Mouse (Mus musculus) intestine, embryonic 16.5 days (tissue): ENCODE measurements around the gene Cdh13. TPM values are rescaled to one million over a fixed set of nuclear protein-coding genes. Genes with fewer than 3 reads are reported as not detected.

ENCODE experiments used
- ATAC-seq: fragments of 200-750 bp; cut with Nextera tagmentation; 2 replicates; pipeline ENCODE4 v1.8.0; 2017; ENCODE audit warnings: moderate TSS enrichment, moderate library complexity
- H3K27ac ChIP-seq: fragments of 300-500 bp; sonication (generic); 2 replicates; pipeline ENCODE4 v1.5.1; 2014; ENCODE audit warnings: mild to moderate bottlenecking, low read length
- H3K27me3 ChIP-seq: fragments of 300-500 bp; sonication (generic); replicated peaks from 2 replicates; pipeline ENCODE4 v1.6.1; 2014; ENCODE audit warnings: low read length, control low read depth, mixed read lengths; ENCODE audit not compliant: control insufficient read depth, insufficient read depth
- H3K36me3 ChIP-seq: fragments of 300-500 bp; sonication (generic); 2 replicates; pipeline ENCODE4 v1.6.1; 2014; ENCODE audit warnings: low read length, control low read depth; ENCODE audit not compliant: control insufficient read depth, insufficient read depth
- H3K4me1 ChIP-seq: fragments of 300-500 bp; sonication (generic); 2 replicates; pipeline ENCODE4 v1.6.1; 2014; ENCODE audit warnings: low read length, control low read depth, mixed read lengths; ENCODE audit not compliant: control insufficient read depth, insufficient read depth
- H3K4me2 ChIP-seq: fragments of 300-500 bp; sonication (generic); 2 replicates; pipeline ENCODE4 v1.6.1; 2014; ENCODE audit warnings: low read depth, low read length, control low read depth
- H3K4me3 ChIP-seq: fragments of 300-500 bp; sonication (generic); 2 replicates; pipeline ENCODE4 v1.5.1; 2014; ENCODE audit warnings: mild to moderate bottlenecking, low read length
- H3K9ac ChIP-seq: fragments of 300-500 bp; sonication (generic); 2 replicates; pipeline ENCODE4 v1.6.1; 2014; ENCODE audit warnings: low read depth, low read length
- H3K9me3 ChIP-seq: fragments of 300-500 bp; sonication (generic); 2 replicates; pipeline ENCODE4 v1.6.1; 2016; ENCODE audit warnings: low read length, control low read depth; ENCODE audit not compliant: control insufficient read depth
- WGBS: fragments of 180-500 bp; shearing (Covaris S2); extraction: QIAGEN DNeasy Blood & Tissue Kit; methylation state at CpG from one replicate; pipeline ENCODE4 v1.1.7; 2014; 5-methylcytosine and 5-hydroxymethylcytosine counted together
- polyA plus RNA-seq: library from polyadenylated mRNA; unstranded; fragments of >200 nt; fragmentation: Nextera tagmentation; extraction: Ambion mirVana; gene quantifications from 2 replicates; pipeline ENCODE4 v1.2.1, GENCODE M21; 2015

Gene Cdh13
- polyA plus RNA-seq, 1 experiment from 2014 or later: 6.5 TPM

GRCm38 (mm10) chr8:118502509-118502908 lies 219.0 kb downstream of the Cdh13 start:
- H3K4me2 ChIP-seq: peak overlapping the region; percentile 34; the same call in 1 of the 2 replicates
- H3K27me3 ChIP-seq: no peaks in the 10 kb centered on the region
- H3K4me1 ChIP-seq: no peaks in the 10 kb centered on the region
- no peak overlapping the region for H3K27ac ChIP-seq
- H3K9ac ChIP-seq: no peak overlapping the region
- H3K36me3 ChIP-seq: no peaks in the 10 kb centered on the region
- peak; percentile 78 for ATAC-seq
- peak overlapping the region; percentile 21 for H3K4me3 ChIP-seq
- no peaks in the 10 kb centered on the region for H3K9me3 ChIP-seq
- WGBS: 54% methylated on average over 8 of the region's 8 CpGs

DNA sequence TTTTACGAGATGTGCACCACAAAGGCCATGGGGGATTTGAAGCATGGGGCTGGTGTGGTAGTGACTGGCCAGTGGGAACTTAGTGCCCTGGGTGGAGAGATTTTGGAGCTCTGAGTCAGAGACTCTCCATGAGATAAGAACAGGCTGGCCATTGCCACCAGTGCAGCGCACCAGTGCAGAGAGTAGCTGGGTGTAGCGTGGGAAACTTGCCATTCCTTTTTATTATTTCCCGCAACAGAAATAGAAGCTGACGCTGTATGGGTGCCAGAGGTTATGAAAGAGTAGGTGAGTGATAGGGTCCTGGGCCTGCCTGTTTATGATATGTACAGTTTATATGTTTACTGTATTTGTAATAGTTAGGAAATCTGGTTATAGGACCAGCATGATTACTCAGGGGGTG lies 225.9 kb downstream of the Cdh13 start:
- no peak overlapping the region for H3K9ac ChIP-seq
- H3K27me3 ChIP-seq: no peaks in the 10 kb centered on the region
- no peaks in the 10 kb centered on the region for H3K36me3 ChIP-seq
- H3K4me3 ChIP-seq: no peak overlapping the region
- 91% methylated on average over 5 of the region's 5 CpGs for WGBS
- H3K9me3 ChIP-seq: no peaks in the 10 kb centered on the region
- H3K4me1 ChIP-seq: peaks cover 4% of the 10 kb centered on the region; the same call in 1 of the 2 replicates
- H3K27ac ChIP-seq: no peak overlapping the region
- H3K4me2 ChIP-seq: no peak overlapping the region
- ATAC-seq: no peak

- no peak for ATAC-seq
- H3K4me2 ChIP-seq: no peak overlapping the region
- no peaks in the 10 kb centered on the region for H3K36me3 ChIP-seq
- 48% methylated on average over 6 of the region's 6 CpGs for WGBS
- H3K9me3 ChIP-seq: no peaks in the 10 kb centered on the region
- H3K27ac ChIP-seq: no peak overlapping the region
- peaks cover 5% of the 10 kb centered on the region; the same call in 1 of the 2 replicates for H3K4me1 ChIP-seq
- H3K9ac ChIP-seq: no peak overlapping the region
- H3K27me3 ChIP-seq: no peaks in the 10 kb centered on the region
- no peak overlapping the region for H3K4me3 ChIP-seq
Measured at GRCm38 (mm10) chr8:118513259-118513658, 229.7 kb downstream of the Cdh13 start.

DNA sequence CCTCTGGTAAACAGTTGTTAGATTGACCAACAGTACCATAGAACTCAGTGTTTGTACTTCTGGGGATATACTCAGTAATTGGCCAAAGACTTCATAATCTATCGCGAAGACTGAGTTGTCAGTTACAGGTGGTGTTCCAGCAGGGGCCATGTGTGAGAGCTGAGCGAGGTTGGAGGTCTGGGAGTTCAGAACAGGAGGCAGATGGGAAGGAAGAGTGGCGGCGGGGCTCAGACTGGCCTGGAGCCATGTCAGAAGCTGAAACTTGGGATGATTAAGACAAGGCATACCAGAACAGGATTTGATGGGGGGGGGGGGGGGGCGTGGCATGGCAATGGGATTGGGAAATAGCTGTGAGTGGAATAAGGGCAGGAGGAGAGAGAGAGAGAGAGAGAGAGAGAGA lies 232.1 kb downstream of the Cdh13 start:
- H3K9ac ChIP-seq: no peak overlapping the region
- H3K4me2 ChIP-seq: no peak overlapping the region
- WGBS: 90% methylated on average over 5 of the region's 6 CpGs
- H3K27me3 ChIP-seq: no peaks in the 10 kb centered on the region
- no peak overlapping the region for H3K4me3 ChIP-seq
- H3K9me3 ChIP-seq: no peaks in the 10 kb centered on the region
- H3K36me3 ChIP-seq: no peaks in the 10 kb centered on the region
- no peak overlapping the region for H3K27ac ChIP-seq
- no peak for ATAC-seq
- peaks cover 7% of the 10 kb centered on the region; the same call in 1 of the 2 replicates for H3K4me1 ChIP-seq

DNA sequence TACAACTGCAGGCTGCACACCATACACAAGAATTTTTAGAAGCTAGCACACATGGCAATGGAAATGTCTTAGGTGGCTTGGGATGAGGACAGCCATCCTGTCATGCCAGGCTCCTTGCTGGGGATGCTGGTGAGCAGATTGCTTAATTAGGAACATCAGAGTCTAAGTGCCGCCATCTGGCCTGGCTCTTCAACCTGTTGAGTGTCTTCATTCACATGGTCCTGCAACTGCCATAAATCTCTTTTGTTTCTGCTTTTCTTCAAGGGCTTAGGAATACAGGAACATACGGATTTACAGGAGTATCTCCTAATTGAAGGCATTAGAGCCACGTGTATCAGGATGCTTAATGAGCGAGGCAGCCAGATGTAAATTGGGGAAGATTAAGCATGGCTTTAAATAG lies 233.5 kb downstream of the Cdh13 start:
- WGBS: 50% methylated on average over 4 of the region's 4 CpGs
- H3K4me2 ChIP-seq: no peak overlapping the region
- peaks cover 7% of the 10 kb centered on the region; the same call in 1 of the 2 replicates for H3K4me1 ChIP-seq
- H3K9me3 ChIP-seq: no peaks in the 10 kb centered on the region
- no peaks in the 10 kb centered on the region for H3K27me3 ChIP-seq
- H3K36me3 ChIP-seq: no peaks in the 10 kb centered on the region
- no peak for ATAC-seq
- no peak overlapping the region for H3K4me3 ChIP-seq
- no peak overlapping the region for H3K9ac ChIP-seq
- no peak overlapping the region for H3K27ac ChIP-seq

DNA sequence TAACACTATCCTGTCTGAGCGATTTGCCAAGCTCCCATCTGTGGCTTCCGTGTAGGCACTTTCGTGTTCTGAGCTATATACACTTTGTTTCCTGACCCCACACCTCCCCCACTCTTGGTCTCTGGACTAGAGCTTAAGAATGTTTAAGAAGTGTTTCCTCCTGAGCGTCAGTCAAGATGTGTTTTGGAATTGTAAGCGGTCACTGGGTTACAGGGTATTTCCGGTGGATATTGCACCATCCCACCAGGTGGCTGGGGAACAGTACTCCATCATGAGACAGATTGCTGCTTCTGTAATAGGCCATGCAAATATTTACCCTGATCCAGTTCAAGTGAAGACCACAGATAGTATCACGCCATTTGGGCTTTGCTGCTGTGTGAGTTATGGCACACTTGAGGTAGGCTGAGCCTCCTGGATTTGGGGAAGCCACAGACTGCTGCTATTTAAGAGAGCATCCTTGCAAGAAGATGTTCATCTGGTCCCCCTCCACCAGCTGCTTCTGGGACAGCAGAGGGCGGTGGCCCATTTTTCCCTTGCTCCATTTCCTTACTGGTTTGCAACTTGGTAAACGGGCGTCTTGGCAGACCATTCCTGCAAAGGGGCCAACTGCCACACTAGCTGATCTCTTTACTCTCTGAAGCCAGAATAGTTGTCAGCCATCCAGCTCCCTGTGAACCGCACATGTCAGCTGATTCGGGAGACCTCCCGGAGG lies 234.7 kb downstream of the Cdh13 start:
- ATAC-seq: peak; percentile 53
- 34% methylated on average over 13 of the region's 13 CpGs for WGBS
- H3K27ac ChIP-seq: no peak overlapping the region

DNA sequence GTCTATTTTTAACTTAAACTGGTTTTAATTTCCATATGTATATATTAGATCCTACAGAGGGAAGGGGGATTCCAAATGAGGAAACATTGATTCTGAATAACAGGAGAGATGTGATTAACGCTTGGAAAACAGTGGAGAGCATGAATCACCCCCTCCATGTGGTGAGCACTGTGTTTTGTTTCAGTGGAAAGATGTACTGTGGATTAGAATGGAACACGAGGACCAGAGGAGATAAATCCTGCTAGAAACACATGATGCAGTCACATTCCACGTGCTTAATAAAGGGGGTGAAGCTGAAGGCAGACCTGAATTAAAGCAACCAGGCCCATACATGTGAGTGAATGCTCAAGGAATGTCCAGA lies 235.2 kb downstream of the Cdh13 start:
- no peak for ATAC-seq
- no peaks in the 10 kb centered on the region for H3K9me3 ChIP-seq
- H3K27me3 ChIP-seq: no peaks in the 10 kb centered on the region
- H3K9ac ChIP-seq: no peak overlapping the region
- no peak overlapping the region for H3K4me3 ChIP-seq
- 35% methylated on average over 3 of the region's 3 CpGs for WGBS
- H3K27ac ChIP-seq: peak overlapping the region; percentile 19; the same call in 1 of the 2 replicates
- peaks cover 3% of the 10 kb centered on the region; the same call in 1 of the 2 replicates for H3K4me1 ChIP-seq
- H3K36me3 ChIP-seq: no peaks in the 10 kb centered on the region
- no peak overlapping the region for H3K4me2 ChIP-seq

More for the DNA sequence above, 234.7 kb downstream of the Cdh13 start:
- Histone ChIP-seq H3K9ac (no peak overlapping the region), H3K4me1 (peaks cover 7% of the 10 kb centered on the region; the same call in 1 of the 2 replicates), H3K9me3 (no peaks in the 10 kb centered on the region), H3K4me3 (no peak overlapping the region), H3K36me3 (no peaks in the 10 kb centered on the region), H3K27me3 (no peaks in the 10 kb centered on the region), H3K4me2 (no peak overlapping the region)

DNA sequence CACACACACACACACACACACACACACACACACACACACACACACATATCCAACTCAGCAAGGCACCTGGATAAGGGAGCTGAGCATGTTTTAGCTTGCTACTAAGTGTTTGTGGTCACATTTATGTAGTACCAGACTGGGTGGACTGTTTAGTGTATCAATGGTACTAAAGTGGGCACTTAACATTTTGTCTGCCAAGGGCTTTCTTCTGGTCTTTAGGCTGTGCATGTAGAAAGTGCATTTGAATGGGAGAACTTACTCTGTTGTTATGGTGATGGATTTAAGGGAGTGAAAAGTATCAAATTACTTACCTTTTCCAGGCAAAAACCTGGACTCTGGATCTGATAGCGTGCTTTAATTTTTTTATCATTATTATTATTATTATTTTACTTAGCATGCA lies 240.4 kb downstream of the Cdh13 start:
- Histone ChIP-seq H3K4me1 (no peaks in the 10 kb centered on the region), H3K27ac (no peak overlapping the region), H3K4me2 (no peak overlapping the region), H3K9ac (no peak overlapping the region), H3K4me3 (no peak overlapping the region), H3K27me3 (no peaks in the 10 kb centered on the region), H3K36me3 (no peaks in the 10 kb centered on the region), H3K9me3 (no peaks in the 10 kb centered on the region)
- no peak for ATAC-seq
- WGBS: 82% methylated on average over 1 of the region's 1 CpGs

DNA sequence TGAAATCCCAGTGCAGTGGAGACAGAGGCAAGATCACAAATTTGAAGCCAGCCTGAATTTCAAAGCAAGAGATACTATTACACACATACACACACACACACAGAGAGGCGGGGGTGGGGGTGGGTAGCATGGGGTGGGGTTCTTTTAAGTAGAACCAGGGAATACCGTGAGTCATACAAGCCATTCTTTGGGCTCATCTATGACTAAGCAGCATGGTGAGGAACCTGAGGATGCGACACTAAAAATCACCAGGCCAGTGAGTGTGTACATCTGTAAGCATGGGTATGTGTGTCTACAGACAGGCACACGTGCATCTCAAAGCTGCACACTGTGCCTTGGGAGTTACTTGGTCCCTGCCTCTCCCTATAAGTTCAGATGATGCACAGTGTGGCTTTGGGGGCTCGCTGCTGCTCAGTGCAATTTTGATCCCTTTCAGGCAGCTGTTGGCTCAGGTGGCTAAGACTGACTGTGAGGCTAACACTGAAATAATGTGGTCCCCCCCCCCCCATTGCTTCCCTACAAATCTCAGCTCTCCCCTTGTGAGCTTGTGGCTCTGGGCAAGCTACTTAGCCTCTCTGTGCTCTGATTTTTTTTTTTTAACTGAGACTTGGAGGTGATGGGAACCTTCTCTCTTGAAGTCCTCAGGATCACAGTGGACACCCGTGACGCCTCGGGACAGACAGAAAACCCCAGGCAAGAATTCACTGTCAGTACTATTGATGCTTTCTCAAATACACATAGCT lies 255.5 kb downstream of the Cdh13 start:
- Histone ChIP-seq H3K27ac (no peak overlapping the region), H3K4me3 (no peak overlapping the region), H3K36me3 (no peaks in the 10 kb centered on the region), H3K9me3 (no peaks in the 10 kb centered on the region), H3K27me3 (no peaks in the 10 kb centered on the region), H3K4me1 (no peaks in the 10 kb centered on the region), H3K9ac (no peak overlapping the region), H3K4me2 (no peak overlapping the region)
- ATAC-seq: no peak
- 74% methylated on average over 8 of the region's 8 CpGs for WGBS
